Mouse (Mus musculus): ENCODE data around the gene Shisal2b.
A peak's percentile ranks its signal among the peaks of the same experiment; 100 is the strongest.

Shisal2b gene

GRCm38 (mm10) chr13:104816635-104817571, 46.8 kb downstream of the Shisal2b start, which contains the start of gene Cwc27:
Gene Cwc27, minus strand, starts transcription at chr13:104817142.
- peak; percentile 86 to 87 for DNase-seq

- DNase-seq: no peak
These were observed 47.4 kb downstream of the Shisal2b start for GRCm38 (mm10) chr13:104816270-104816634.

- DNase-seq: no peak
These were observed 58.0 kb downstream of the Shisal2b start for GRCm38 (mm10) chr13:104805681-104806080.

GRCm38 (mm10) chr13:104799566-104800182, 64.0 kb downstream of the Shisal2b start:
- no peak for DNase-seq

- no peak for DNase-seq
These were observed 64.6 kb downstream of the Shisal2b start for GRCm38 (mm10) chr13:104799067-104799466.
